Mouse (Mus musculus) cerebellum, postnatal 10 days (tissue): ENCODE results near the gene Efcab6.

Experiments used
- DNase-seq, 2 experiments: peaks; one replicate each; pipeline ENCODE4 v3.0.0; 2021; ENCODE audit warnings: mixed read lengths in 2 of 2

Efcab6 gene

GRCm38 (mm10) chr15:83877155-83877866 lies 187.9 kb downstream of the Efcab6 start:
- DNase-seq: peak; percentile 72 to 75

- no peak for DNase-seq
These were observed 194.2 kb downstream of the Efcab6 start for GRCm38 (mm10) chr15:83870936-83871335.

- peak; percentile 82 to 89 for DNase-seq
These were observed 199.6 kb downstream of the Efcab6 start for GRCm38 (mm10) chr15:83865626-83866025.

- peak; percentile 78 to 84 for DNase-seq
These were observed 208.1 kb downstream of the Efcab6 start for GRCm38 (mm10) chr15:83857129-83857528.

- DNase-seq: peak; percentile 56 to 69
These were observed 211.8 kb downstream of the Efcab6 start for GRCm38 (mm10) chr15:83853400-83853811.

GRCm38 (mm10) chr15:83848193-83848592 lies 217.0 kb downstream of the Efcab6 start:
- no peak for DNase-seq

- DNase-seq: no peak
These were observed 217.7 kb downstream of the Efcab6 start for GRCm38 (mm10) chr15:83847512-83847911.

GRCm38 (mm10) chr15:83846592-83846991 lies 218.6 kb downstream of the Efcab6 start:
- no peak for DNase-seq

- DNase-seq: no peak
These were observed 219.4 kb downstream of the Efcab6 start for GRCm38 (mm10) chr15:83845734-83846133.

- DNase-seq: peak; percentile 50 to 65
These were observed 222.0 kb downstream of the Efcab6 start for GRCm38 (mm10) chr15:83842915-83843789.

GRCm38 (mm10) chr15:83842419-83842818 lies 222.8 kb downstream of the Efcab6 start:
- DNase-seq: peak; percentile 44 to 62

- peak; percentile 53 to 54 for DNase-seq
These were observed 224.0 kb downstream of the Efcab6 start for GRCm38 (mm10) chr15:83840950-83841719.

- DNase-seq: no peak
These were observed 232.9 kb downstream of the Efcab6 start for GRCm38 (mm10) chr15:83832265-83832664.

GRCm38 (mm10) chr15:83829226-83829625 lies 236.0 kb downstream of the Efcab6 start:
- no peak for DNase-seq

GRCm38 (mm10) chr15:83828011-83828410 lies 237.2 kb downstream of the Efcab6 start:
- DNase-seq: peak in 1 of 2 experiments; percentile 30
